Mouse (Mus musculus) adipocyte (in vitro differentiated cells): ENCODE data around the gene Fbxw2.
A peak's percentile ranks its signal among the peaks of the same experiment; 100 is the strongest.
"Not testable (repeated sequence)": the region's sequence is repeated elsewhere in the genome, so short reads cannot be mapped to it uniquely, and the experiment has no call there.

Source experiments
- DNase-seq: peaks from one replicate; pipeline ENCODE4 v3.0.0-alpha.2; 2016; ENCODE audit warnings: low spot score

The Fbxw2 gene

GRCm38 (mm10) chr2:34825827-34826459, at the start of gene Fbxw2:
Gene Fbxw2 (minus strand): TSS chr2:34826311.
- DNase-seq = peak; percentile 89

- DNase-seq = no peak
These were observed 48.8 kb upstream of the Fbxw2 start, which contains the start of gene Psmd5 for GRCm38 (mm10) chr2:34874816-34875345. Gene Psmd5 (minus strand): TSS chr2:34874968.

GRCm38 (mm10) chr2:34874271-34874670, 48.2 kb upstream of the Fbxw2 start, which contains the start of gene Cutal:
Gene Cutal (plus strand): TSS chr2:34874396.
- no peak for DNase-seq

GRCm38 (mm10) chr2:34870520-34871474, 44.7 kb upstream of the Fbxw2 start:
- DNase-seq = peak; percentile 100

- DNase-seq = peak; percentile 55
These were observed 43.6 kb upstream of the Fbxw2 start for GRCm38 (mm10) chr2:34869680-34870079.

- DNase-seq = no peak
These were observed 31.6 kb upstream of the Fbxw2 start for GRCm38 (mm10) chr2:34857728-34858127.

GRCm38 (mm10) chr2:34855265-34855664, 29.2 kb upstream of the Fbxw2 start:
- DNase-seq = no peak

GRCm38 (mm10) chr2:34847702-34848101, 21.6 kb upstream of the Fbxw2 start:
- no peak for DNase-seq

- no peak for DNase-seq
These were observed 17.3 kb upstream of the Fbxw2 start for GRCm38 (mm10) chr2:34843211-34843939.

- no peak for DNase-seq
These were observed 15.6 kb upstream of the Fbxw2 start for GRCm38 (mm10) chr2:34841706-34842105.

- not testable (repeated sequence) for DNase-seq
These were observed 14.0 kb upstream of the Fbxw2 start for GRCm38 (mm10) chr2:34840143-34840542.

GRCm38 (mm10) chr2:34835669-34836068, 9.6 kb upstream of the Fbxw2 start:
- no peak for DNase-seq

- DNase-seq = no peak
These were observed 7.5 kb upstream of the Fbxw2 start for GRCm38 (mm10) chr2:34833624-34834023.

- DNase-seq = not testable (repeated sequence)
These were observed 6.8 kb upstream of the Fbxw2 start, which contains the start of gene Gm34653 for GRCm38 (mm10) chr2:34832766-34833457. Gene Gm34653 (plus strand): TSS chr2:34833007.

GRCm38 (mm10) chr2:34830066-34830465, 4.0 kb upstream of the Fbxw2 start:
- not testable (repeated sequence) for DNase-seq

GRCm38 (mm10) chr2:34828026-34828425, 1.9 kb upstream of the Fbxw2 start:
- peak; percentile 83 for DNase-seq

GRCm38 (mm10) chr2:34827591-34827990, 1.5 kb upstream of the Fbxw2 start:
- peak; percentile 43 for DNase-seq

GRCm38 (mm10) chr2:34826460-34827231, 535 bp upstream of the Fbxw2 start:
- DNase-seq = no peak

- DNase-seq = peak; percentile 73
These were observed 7.6 kb downstream of the Fbxw2 start for GRCm38 (mm10) chr2:34818492-34818891.

GRCm38 (mm10) chr2:34815893-34816292, 10.2 kb downstream of the Fbxw2 start:
- DNase-seq = not testable (repeated sequence)
